Mouse (Mus musculus) brain, embryonic 14.5 days (tissue): Measurements from ENCODE around the gene Srl.

Experiments used
- CTCF ChIP-seq: fragments of 200-500 bp; IDR thresholded peaks from 2 replicates; pipeline ENCODE4 v1.5.1; 2012; ENCODE audit warnings: inconsistent platforms, mild to moderate bottlenecking, moderate library complexity, borderline replicate concordance; ENCODE audit not compliant: insufficient read depth, insufficient read length; ENCODE audit errors: extremely low read depth
- POLR2A ChIP-seq: fragments of 200-500 bp; IDR thresholded peaks from 2 replicates; pipeline ENCODE4 v1.6.1; 2012; ENCODE audit warnings: mild to moderate bottlenecking, inconsistent platforms, borderline replicate concordance; ENCODE audit not compliant: poor library complexity, insufficient read depth, insufficient read length, severe bottlenecking; ENCODE audit errors: extremely low read depth

DNA sequence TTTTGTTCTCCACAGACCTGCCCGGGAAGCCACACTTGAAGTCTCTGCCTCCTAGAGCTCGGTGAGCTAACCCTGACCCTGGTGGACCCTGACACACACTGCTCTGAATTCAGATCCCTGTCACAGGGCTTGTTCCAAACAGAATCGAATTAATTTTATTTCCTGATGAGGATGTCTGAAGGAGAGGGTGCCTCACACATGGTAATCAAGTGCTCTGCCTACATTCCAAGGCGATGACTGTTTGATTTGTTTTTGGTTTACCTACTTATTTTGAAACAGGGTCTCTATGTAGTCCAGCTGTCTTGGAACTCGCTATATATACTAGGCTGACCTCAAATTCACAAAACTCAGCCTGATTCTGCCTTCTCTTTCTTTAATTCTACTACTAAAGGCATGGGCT is 68.4 kb downstream of the Srl start:
- TF ChIP-seq CTCF (no peak), POLR2A (no peak)
